Mouse (Mus musculus) urinary bladder, adult 18-20 months (tissue): ENCODE measurements around the gene Tgm2.

Source experiments
- DNase-seq, 2 experiments: peaks; one replicate each; pipeline ENCODE4 v3.0.0; 2022; ENCODE audit warnings: low spot score in 2 of 2, mixed read lengths in 2 of 2

Tgm2 gene

DNA sequence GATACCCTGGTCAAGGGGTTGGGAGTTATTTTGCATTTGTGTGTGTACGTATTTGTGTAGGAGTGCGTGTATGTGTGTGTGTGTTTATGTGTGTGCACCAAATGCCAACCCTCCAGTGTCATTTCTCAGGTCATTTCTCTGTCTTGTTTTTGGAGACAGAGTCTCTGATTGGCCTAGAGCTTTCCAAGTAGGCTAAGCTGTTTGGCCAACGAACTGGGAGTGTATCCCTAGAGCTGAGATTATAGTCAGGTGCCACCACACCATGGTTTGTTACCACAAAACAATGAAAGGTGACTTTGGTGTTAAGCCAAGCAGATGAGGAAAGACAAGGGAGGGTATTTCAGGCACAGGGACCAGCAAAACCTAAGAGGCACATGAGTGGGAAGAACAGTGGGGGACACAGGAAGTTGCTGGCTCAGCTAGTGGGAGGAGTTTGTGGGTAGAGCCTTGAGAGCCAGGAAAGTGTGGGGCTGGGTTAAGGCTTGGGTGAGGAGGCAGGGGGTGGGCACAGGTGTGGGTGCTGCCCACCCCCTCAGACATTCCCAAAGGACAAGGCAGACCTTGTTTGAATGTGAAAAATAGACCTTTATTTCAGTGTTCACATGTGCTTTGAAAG, 30.3 kb downstream of the Tgm2 start:
- no peak for DNase-seq

DNA sequence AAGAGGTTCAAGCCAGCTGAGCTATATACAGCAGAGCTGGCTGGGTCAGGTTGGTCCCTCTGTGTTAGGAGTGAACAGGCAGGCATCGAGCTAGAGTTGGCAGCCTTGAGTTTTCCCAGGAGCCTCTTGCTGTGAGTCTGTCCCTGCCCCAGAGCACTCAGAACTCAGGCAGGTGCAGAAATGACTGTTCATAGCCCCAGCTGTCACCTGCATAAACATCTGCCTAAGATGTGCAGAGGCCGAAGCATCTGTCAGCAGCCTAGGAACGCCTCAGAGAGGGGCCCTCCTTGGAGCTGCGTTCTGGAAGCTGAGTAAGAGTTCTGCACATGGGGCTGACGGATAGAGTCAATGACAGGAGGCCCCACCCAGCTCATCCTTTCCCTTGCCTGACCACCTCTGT, 31.3 kb downstream of the Tgm2 start:
- DNase-seq = no peak

DNA sequence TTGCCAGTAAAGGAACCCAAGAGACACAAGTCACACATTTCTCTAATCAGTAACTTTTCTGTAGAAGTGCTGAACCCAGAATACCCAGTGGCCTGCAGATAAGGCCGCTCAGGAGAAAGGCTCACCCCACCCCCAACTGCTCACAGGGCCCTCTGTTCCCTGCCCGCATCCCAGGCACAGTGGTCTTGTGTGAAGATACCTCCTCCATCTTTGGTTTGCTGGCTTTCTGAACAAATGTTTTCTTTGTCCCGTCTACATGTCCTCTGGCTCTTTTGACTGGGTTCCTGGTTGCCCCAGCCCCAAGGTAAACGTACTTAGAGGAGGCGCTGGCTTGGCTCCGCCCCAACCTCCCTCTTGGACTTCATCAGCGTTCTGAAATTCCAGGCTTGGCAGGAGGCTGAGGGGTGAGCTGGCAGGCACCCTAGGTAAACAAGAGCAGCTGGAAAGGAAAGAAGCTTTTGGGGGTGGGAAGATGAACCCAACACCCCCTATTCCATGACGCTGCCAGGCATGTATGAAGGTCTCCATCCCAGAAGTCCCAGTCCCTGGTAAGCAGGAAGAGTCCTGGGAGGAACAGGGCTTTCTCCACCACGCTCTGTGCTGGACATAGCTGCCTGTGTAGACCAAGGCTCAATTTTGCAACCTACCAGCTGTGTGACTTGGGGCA, 32.5 kb downstream of the Tgm2 start:
- peak; percentile 37 to 70 for DNase-seq

DNA sequence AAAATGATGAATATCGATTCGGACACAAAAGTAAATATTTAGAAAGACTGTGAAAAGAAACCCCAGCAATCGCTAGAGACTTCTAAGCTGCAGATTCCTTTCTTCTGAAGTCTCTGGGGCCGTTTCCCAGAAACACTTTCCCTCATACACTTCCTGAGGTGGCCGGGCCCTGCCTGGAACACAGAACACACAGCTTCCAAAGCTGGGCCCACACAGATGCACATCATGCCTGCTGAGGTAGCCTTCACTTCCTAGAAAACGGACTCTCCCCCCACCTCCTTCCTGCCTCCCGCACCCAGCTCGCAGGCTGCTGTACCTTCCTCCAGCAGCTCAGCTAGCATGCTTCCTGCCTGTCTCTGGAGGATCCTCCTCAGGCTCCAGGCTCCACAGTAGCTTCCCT, 36.7 kb downstream of the Tgm2 start:
- DNase-seq = peak in 1 of 2 experiments; percentile 33

DNA sequence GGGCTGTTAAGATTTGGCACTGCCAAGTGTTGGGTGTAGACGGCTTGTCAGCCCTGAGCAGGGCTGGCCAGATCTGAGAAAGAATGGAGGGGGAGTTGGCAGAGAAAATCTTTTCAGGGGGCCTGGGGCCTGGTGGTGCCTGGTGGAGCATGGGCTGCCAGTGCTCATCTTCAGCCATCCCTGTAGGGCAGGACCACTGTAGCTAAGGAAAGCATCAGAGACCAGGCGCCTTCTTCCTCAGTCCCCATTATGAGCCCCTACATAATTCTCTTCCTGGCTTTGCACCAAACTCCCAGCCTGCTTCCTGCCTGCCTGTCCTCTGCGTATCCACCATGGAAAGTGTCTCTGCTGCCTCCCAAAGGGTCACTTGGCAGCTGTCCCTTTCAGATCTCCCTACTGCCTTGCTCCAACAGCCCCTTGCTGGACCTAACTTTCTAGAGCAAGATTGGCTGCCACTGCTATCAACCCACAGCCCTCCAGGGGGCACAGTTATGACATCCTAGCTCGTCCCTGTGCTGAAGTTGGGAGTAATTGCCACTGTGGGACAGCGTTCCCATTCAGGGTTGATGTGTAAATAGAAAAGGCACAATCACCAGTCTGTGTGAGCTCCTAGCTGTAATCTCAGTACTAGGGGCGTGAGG, 39.2 kb downstream of the Tgm2 start:
- no peak for DNase-seq

DNA sequence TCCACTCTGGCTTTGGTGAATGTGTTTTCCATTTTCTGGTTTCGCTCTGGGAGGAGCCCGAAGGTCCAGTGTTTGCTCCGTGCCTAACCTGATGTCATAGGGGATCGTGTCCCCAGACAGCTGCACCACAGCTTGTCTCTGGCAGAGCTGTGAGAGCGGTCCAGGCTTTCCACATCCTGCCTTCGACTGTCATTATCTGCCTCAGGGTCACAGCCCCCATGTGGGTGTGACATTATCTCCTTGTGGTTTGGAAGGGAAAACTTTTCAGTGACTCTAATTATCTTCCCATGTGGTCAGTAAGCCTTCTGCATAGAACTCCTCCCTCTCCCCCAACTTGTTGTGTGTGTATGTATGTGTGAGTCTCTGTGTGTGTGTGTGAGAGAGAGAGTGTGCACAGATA, 40.6 kb downstream of the Tgm2 start:
- no peak for DNase-seq

DNA sequence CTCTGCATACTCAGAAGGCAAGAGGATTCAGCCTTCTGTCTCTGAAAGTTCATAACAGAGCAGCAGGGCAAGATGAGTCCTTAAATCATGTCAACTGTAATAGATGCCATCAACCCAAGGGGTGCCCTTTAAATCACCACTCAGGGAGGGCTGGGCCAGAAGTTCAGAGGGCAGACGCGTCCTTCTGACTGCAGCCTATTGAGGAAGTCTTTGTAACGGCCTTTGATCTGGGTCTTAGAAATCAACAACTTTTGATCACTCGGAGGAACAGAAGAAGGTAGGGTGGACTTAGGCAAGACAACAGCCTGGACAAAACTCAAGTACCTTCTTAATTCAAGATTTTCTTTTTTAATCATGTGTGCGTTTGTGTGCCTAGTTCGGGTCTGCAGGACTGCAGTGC, 41.3 kb downstream of the Tgm2 start:
- no peak for DNase-seq

DNA sequence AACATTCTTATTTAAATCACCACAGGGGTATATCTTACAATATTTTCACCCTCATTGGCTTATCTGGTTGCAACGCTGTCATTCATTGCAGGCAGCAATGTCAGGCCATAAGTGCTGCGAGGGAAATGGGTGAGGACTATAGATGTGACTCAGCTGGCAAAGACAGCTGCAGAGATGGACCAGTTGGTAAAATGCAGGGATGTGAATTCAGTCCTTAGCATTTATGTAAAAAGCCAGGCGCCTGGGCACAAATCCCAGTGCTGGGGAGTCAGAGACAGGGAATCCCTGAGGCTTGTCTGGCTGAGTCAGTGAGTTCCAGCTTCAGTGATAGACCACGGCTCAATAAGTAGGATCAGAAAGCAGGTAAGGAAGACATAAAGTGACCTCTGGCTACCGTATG, 44.5 kb downstream of the Tgm2 start:
- DNase-seq = no peak

DNA sequence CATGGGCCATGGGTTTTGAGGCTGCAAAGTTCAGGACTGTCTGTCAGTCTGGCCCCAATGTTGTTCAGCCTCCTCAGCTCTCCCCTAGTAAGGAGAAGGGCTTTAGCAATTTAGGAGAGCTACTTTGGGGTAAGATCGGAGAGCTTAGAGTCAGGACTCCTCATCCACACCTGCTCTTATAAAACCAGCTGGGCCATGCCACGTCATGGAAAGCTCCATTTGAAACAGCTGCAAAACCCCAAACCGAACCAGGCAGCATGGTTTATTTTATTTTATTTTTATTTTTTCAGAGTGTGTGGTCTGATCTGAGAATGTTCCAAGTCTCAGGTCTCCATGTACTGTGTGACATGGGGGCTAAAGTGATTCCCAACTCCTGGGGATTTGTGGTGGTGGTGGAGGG, 46.7 kb downstream of the Tgm2 start:
- DNase-seq = no peak

DNA sequence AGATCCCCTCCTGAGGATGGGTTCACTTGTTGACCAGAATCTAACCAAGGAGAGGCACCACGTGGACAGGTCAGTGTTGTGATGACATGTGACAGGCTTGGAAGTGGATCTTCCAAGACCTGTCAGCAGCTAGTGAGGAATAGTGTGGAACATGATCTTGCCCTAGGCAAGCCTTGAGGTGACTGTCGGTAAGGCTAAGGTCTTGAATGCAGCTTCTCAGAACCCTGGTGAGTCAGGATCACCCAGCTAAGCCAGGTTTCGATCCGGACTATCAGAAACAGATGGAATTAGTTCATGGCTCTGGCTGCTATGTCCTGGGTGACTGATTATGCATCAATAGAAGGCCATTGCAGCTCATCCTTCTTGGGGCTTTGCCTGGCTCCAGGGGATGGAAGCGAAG, 47.5 kb downstream of the Tgm2 start:
- no peak for DNase-seq

DNA sequence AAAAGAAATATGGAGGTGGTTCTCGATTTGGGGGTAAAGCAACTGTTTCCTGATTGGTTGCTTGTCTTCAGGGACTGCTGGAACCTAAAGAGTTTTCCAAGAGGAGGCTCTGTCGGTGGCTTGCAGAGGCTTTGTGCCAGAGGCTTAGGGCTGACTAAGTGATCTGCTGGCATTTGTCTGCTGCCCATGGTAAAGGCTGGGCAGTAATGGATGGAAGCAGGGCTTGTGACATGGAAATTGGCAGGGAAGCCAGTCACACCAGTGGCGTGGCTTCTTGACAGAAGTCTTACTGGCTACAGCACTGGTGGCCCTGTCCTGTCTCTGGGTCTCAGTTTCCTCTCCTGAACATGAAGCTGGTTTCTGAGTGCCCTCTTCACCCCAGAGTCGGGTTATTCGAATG, 49.2 kb downstream of the Tgm2 start:
- DNase-seq = no peak

DNA sequence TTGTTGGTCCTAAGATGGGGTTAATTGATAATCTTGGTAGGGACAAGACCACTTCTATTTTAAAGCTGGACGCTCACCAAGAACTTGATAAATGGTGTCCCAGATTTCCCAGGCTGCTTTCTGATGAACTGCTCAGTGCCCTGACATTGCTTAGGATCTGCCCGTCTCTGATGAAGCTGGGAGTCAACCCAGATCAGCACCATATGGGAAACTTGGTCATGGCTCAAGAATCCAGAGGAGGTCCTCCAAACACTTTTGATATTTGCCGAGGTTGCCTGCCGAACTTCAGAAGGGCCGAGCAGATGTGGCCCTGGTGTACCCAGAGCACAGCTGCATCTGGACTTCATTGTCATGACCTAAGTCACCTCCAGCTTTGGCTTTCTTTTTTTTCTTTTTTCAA, 51.4 kb downstream of the Tgm2 start:
- no peak for DNase-seq

DNA sequence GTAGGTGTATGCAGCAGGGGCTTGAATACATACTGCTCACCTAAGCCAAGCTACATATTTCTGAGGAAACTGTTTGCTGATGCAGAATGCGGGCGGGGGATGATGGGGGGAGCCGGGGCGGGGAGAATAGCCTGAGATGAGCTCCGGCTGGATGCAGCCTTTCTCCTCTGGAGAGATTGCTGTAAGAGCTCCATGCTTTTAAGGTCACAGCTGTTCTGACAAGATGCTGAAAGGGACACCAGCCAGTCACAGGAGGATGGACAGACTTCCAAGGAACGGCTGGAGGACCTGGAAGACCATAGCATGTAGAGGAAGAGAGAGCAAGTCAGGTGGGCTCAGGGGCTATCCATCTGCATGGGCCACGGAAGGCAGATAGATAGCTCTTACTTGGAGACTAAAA, 51.9 kb downstream of the Tgm2 start:
- no peak for DNase-seq

DNA sequence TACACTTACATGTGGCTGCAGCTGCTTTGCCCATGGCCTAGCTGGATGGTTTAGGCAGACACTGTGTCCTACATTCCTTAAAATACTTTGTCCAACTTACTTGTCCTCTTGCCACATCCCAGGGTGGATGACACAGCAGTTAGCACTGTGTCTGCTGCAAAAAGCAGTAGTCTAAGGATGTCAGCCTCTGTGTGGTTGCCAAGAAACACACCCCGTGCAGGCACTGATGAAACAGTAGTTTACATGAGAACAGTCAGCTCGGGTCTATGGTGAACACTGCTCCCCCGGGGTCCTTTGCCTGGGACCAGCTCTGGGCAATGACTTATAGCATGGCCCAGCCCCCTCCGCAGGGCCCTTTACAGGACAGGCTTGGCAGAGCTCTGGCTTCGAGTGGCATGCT, 52.9 kb downstream of the Tgm2 start:
- no peak for DNase-seq

DNA sequence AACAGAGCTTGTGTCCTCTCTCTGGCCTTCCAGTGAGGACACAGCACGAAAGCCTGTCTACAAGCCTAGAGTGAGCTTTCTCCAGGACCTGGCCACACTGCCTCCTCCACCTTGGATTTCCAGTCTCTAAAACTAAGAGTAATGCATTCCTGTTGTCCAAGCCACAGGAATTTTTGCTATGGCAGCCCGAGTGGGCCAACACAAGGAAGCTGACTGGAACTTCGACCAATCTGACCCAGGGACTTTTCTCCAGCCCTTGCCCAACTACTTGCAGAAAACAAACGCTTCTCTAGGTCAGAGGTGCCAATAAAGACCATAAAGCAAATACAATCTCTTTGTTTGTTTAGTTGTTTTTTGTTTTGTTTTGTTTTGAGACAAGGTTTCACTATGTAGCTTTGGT, 56.1 kb downstream of the Tgm2 start:
- DNase-seq = no peak

DNA sequence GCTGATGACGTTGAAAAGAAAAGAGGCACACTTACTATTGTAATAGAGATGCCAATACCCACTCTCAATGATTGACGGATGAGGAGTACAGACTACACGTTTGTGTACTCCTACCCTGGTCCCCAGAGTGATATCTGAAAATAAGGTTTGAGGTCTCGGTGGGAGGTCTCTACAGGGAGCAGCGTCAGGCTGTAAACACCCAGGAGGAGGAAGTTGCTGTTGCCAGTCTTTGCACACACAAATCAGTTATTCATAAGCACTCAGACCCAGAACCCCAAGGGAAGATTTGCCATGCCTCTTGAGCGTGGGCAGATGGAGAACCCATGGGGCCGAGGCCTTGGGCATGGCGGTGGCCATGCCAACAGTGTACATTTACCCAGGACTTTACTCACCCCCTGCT, 61.8 kb downstream of the Tgm2 start:
- no peak for DNase-seq

DNA sequence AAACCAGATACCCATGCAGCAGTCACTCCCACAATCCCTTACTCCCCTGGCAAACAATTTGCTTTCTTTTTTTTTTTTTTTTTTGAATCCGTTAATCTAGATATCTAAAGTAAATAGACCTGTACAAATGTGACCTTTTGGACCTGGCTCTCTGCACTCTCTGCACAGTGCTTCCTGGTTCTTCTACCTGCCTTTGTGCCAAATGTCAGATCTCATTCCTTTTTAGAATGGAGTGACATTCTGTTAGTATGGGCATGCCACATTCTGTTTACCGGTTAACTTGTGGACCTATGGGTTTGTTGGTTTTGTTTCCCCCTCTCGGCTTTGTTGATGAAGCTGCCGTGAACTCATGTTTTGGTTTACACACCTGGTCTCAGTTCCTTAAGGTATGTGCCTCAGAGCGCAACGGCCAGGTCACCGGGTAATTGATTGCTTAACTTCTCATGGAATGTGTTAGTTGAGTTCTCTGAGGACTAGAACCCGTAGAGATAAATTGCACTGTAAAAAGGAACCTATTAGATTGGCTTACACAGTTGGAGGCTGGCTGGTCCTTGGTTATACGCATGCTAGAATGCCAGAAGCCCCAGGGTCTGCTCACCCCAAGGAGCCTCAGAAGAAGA, 65.5 kb downstream of the Tgm2 start:
- DNase-seq = no peak

DNA sequence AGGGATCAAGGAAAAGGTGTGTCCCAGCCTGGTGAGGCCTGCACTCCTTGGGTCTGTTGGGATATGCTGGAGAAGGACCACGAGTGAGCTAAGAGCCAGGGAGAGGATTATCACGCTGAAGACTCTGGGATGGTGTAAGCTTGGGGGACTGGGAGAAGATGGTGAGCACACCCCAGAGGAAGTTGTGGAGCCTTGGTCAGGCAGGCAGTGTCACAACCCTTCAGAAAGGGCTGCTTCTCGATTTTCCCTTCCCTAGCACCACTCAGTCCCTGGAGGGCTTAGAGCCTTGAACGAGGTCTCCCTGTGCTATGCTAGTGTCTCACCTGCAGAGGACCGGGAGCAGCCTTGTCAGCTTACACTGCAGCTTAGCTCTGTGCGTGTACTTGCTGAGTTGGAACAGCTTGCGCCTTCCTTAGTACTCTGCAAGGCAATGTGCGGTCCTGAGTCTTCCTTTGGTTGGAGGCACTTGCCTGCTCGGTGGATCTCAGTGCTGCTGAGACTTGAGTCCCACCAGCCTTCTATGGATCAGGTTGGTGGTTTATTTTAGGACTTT, 66.3 kb downstream of the Tgm2 start:
- no peak for DNase-seq

DNA sequence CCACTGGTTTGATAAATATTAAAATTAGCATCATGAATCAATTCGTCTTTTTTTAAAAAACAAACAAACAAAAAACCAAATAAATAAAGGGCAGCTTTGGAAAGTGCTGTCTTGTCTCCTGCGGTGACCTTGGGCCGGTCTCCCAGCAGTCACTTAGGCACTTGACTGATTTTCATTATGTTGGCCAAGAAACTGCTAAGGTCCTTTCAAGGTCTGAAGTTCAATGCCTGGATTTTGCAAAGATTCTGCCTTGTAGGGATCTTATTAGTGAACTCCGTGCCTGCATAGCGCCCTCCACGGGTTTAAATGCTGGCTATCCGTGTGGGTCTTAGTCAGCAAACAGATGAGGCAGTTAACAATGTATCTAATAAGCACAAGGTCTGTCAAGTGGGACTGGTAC, 67.3 kb downstream of the Tgm2 start:
- no peak for DNase-seq

DNA sequence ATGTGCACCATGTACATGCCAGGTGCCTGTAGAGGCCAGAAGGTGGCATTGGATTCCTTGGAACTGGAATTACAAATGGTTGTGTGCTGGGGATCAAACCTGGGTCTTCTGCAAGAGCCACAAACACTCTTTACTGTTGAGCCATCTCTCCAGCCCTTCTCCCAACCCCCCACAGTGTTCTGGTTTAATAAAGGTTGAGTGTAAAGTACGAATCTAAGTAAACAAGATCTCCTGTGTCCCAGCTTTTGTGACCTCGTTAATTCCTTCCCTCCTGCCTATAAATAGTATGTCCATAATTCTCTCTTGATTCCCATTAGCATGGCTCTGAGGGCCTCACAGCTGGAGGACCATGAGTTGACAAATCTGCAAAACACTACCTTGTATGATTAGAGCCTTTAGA, 68.3 kb downstream of the Tgm2 start:
- DNase-seq = no peak

DNA sequence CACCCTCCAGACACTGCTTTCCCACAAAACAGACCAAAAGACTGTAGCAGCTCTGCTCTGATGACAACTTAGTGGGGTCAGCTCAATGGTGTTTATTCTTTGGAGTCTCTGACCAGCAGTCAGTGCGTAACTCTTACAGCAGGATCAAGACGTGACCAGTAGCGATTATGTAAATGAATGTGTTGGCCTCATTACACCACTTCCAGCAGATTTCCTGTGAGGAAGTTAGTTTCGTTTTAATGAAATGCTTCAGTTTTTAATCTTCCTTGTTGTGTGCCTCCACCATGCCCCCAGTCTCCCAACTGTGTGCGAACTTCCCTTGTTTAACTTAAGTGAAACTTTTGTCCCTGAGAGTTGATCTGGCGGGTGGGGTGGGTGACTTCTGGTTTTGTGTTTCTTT, 69.5 kb downstream of the Tgm2 start:
- DNase-seq = no peak

DNA sequence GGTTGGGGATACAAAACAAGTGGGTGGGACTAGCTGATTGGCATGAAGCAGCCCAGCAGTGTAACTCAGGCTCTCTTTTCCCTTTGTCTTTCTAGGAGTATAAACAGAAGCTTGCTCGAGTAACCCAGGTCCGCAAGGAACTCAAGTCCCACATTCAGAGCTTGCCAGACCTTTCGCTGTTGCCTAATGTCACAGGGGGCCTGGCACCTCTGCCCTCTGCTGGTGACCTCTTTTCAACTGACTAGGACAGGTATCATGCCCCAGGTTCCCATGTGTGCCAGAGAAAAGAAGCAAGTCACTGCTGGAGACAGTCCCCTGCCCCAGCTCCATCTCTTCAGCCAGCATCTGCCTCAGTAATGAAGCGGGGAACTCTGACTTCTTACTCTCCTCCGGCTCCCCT, 71.4 kb downstream of the Tgm2 start:
- DNase-seq = no peak

DNA sequence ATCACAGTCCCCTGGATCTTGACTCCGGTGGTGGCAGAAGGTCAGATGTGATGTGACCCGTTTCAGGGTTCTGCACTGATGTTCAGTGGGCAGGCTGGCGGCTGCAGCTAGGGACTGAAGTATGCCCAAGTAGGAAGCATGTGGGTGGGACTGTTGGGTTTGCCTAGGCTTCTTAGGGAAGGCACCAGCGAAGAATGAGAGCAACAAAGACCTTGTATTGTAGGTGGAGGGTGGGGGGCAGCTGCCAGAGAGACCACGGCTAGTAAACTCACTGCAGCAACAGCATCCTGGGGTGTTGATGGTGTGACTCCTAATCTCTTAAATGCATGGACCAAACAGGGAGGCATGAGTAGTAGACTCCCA, 74.6 kb downstream of the Tgm2 start:
- no peak for DNase-seq
